Mouse (Mus musculus): Measurements from ENCODE around the gene Cdc37.

- TF ChIP-seq FOSL1 (IDR thresholded peaks at IDR 0.05; ENCODE audit: insufficient read depth, low read length, poor library complexity, severe bottlenecking) (no peak), CTCF (IDR thresholded peaks at IDR 0.05; ENCODE audit: control insufficient read depth, insufficient read depth, insufficient read length) (no peak), USF1 (IDR thresholded peaks at IDR 0.05; ENCODE audit: low read depth) (no peak), MAX (IDR thresholded peaks at IDR 0.05) (no peak)
These were observed at the start of gene Cdc37 for GRCm38 (mm10) chr9:21149654-21150419.
